Mouse (Mus musculus) liver, embryonic 11.5 days (tissue): Measurements from ENCODE around the gene Pecam1. TPM values are rescaled to one million over a fixed set of nuclear protein-coding genes. Genes with fewer than 3 reads are reported as not detected.

Source experiments
- ATAC-seq: fragments of 200-750 bp; cut with Nextera tagmentation; replicated peaks from 2 replicates; pipeline ENCODE4 v1.8.0; 2017; ENCODE audit warnings: moderate number of reproducible peaks, mild to moderate bottlenecking, moderate TSS enrichment, moderate library complexity; ENCODE audit not compliant: low FRiP score
- DNase-seq: peaks from one replicate; pipeline ENCODE4 v3.0.0-alpha.2; 2017; ENCODE audit warnings: low spot score
- H3K27ac ChIP-seq: fragments of 300-500 bp; sonication (generic); 2 replicates; pipeline ENCODE4 v1.5.1; 2014; ENCODE audit warnings: mild to moderate bottlenecking, low read depth, low read length, control low read depth
- H3K27me3 ChIP-seq: fragments of 300-500 bp; sonication (generic); replicated peaks from 2 replicates; pipeline ENCODE4 v1.6.1; 2014; ENCODE audit warnings: low read length, mixed read lengths; ENCODE audit not compliant: control insufficient read depth, insufficient read depth
- H3K36me3 ChIP-seq: fragments of 300-500 bp; sonication (generic); 2 replicates; pipeline ENCODE4 v1.6.1; 2014; ENCODE audit warnings: mild to moderate bottlenecking, low read length, moderate library complexity, mixed read lengths; ENCODE audit not compliant: control insufficient read depth, insufficient read depth
- H3K4me1 ChIP-seq: fragments of 300-500 bp; sonication (generic); replicated peaks from 2 replicates; pipeline ENCODE4 v1.6.1; 2014; ENCODE audit warnings: low read length, mixed read lengths; ENCODE audit not compliant: control insufficient read depth, insufficient read depth
- H3K4me2 ChIP-seq: fragments of 300-500 bp; sonication (generic); 2 replicates; pipeline ENCODE4 v1.6.1; 2014; ENCODE audit warnings: mild to moderate bottlenecking, control low read depth, moderate library complexity
- H3K4me3 ChIP-seq: fragments of 300-500 bp; sonication (generic); 2 replicates; pipeline ENCODE4 v1.5.1; 2014; ENCODE audit warnings: low read depth, low read length, control low read depth
- H3K9ac ChIP-seq: fragments of 300-500 bp; sonication (generic); 2 replicates; pipeline ENCODE4 v1.6.1; 2014; ENCODE audit warnings: low read depth, low read length, control low read depth
- H3K9me3 ChIP-seq: fragments of 300-500 bp; sonication (generic); 2 replicates; pipeline ENCODE4 v1.6.1; 2016; ENCODE audit warnings: low read length, inconsistent platforms, mixed read lengths; ENCODE audit not compliant: control insufficient read depth
- WGBS: fragments of 180-500 bp; shearing (Covaris S2); extraction: QIAGEN DNeasy Blood & Tissue Kit; methylation state at CpG from one replicate; pipeline ENCODE4 v1.1.7; 2014; 5-methylcytosine and 5-hydroxymethylcytosine counted together
- polyA plus RNA-seq: library from polyadenylated mRNA; unstranded; fragments of >200 nt; fragmentation: Nextera tagmentation; extraction: Ambion mirVana; gene quantifications from 2 replicates; pipeline ENCODE4 v1.2.1, GENCODE M21; 2014

Gene Pecam1
- 17.8 and 18.0 TPM in 2 replicates for polyA plus RNA-seq

- H3K9ac ChIP-seq: no peak within 1 kb of the TSS
- no peaks in the 10 kb centered on the region for H3K36me3 ChIP-seq
- H3K4me2 ChIP-seq: peak within 1 kb of the TSS; percentile 27; the same call in 1 of the 2 replicates
- no peak within 1 kb of the TSS for H3K27ac ChIP-seq
- peaks cover 10% of the 10 kb centered on the region; the same call in 1 of the 2 replicates for H3K4me1 ChIP-seq
- WGBS: 68% methylated on average over 13 of the region's 13 CpGs
- ATAC-seq (no peak), DNase-seq (no peak)
- no peak within 1 kb of the TSS for H3K4me3 ChIP-seq
- peaks cover 2% of the 10 kb centered on the region; the same call in 1 of the 2 replicates for H3K9me3 ChIP-seq
- H3K27me3 ChIP-seq: no peaks in the 10 kb centered on the region
Observed at GRCm38 (mm10) chr11:106750121-106750751, at the start of gene Pecam1. Pecam1 (minus strand) TSS chr11:106750628.

DNA sequence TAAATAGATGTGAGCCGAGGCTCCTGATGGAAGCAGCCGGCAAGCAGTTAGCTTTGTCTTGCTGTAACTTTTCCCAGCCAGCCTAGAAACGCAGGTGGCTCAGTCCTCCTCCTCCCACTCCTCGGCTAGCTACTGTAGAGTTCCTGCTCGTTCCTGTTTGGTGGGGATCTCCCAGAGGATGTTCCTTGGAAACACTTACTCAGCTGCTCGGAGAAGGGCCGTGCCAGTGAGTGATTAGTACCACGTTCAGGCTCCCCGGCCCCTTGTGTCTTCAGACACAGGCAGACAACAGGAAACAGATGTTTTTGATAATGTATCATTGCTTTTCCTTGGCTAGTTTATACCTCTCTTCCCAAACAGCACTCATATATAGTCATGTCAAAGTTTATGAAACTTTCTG is 45.3 kb upstream of the Pecam1 start:
- 44% methylated on average over 9 of the region's 9 CpGs for WGBS
- no peak for DNase-seq
- no peak overlapping the region for H3K4me3 ChIP-seq
- H3K9me3 ChIP-seq: no peaks in the 10 kb centered on the region
- H3K4me2 ChIP-seq: no peak overlapping the region; the same call in 1 of the 2 replicates
- no peak for ATAC-seq
- H3K36me3 ChIP-seq: peaks cover 42% of the 10 kb centered on the region
- H3K27ac ChIP-seq: peak overlapping the region; percentile 43; the same call in 1 of the 2 replicates
- H3K27me3 ChIP-seq: no peaks in the 10 kb centered on the region
- no peak overlapping the region for H3K9ac ChIP-seq
- peaks cover 7% of the 10 kb centered on the region; the same call in 1 of the 2 replicates for H3K4me1 ChIP-seq

DNA sequence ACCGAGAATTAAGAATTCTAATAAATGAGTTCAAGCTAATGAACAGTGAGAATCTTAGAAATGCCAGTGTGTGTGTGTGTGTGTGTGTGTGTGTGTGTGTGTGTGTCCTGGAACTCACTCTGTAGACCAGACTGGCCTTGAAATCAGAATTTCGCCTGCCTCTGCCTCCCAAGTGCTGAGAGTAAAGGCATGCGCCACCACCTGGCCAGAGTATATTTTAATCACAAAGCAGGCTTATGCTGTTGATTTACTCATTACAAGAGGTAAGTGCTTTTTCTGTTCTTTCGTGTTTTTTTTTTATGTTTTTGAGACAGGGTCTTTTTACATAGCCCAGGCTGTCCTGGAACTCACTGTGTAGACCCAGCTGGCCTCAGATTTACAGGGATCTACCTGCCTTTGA is 43.4 kb upstream of the Pecam1 start:
- WGBS: 78% methylated on average over 4 of the region's 4 CpGs
- Histone ChIP-seq H3K4me3 (no peak overlapping the region), H3K4me1 (peaks cover 11% of the 10 kb centered on the region), H3K27ac (no peak overlapping the region), H3K27me3 (no peaks in the 10 kb centered on the region), H3K4me2 (no peak overlapping the region), H3K9ac (no peak overlapping the region), H3K36me3 (peaks cover 31% of the 10 kb centered on the region), H3K9me3 (no peaks in the 10 kb centered on the region)
- ATAC-seq (no peak), DNase-seq (no peak)

DNA sequence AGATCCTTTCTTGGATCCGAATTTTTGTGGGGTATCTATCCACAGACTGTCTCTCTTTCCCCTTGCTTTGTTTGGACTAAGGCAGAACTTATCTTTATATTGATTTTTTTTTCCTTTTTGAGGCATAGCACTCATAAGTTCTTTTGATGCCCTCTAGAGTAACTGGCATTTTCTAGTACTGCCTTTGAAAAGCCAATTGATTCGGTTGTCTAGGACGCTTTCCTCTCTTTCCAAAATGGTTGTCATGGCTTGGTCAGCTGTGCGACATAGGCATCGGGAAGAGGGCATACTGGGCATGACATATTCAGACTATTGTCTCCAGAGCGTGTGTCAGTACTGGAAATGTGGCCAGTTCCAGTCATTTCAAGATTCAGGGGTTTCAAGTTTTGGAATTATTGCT is 39.2 kb upstream of the Pecam1 start:
- DNase-seq (peak; percentile 36), ATAC-seq (no peak)
- Histone ChIP-seq H3K27ac (peak overlapping the region; percentile 99), H3K9ac (peak overlapping the region; percentile 100), H3K4me2 (peak overlapping the region; percentile 88), H3K27me3 (no peaks in the 10 kb centered on the region), H3K4me3 (peak overlapping the region; percentile 94), H3K9me3 (no peaks in the 10 kb centered on the region), H3K36me3 (peaks cover 23% of the 10 kb centered on the region), H3K4me1 (peaks cover 4% of the 10 kb centered on the region; the same call in 1 of the 2 replicates)
- WGBS: under 1% methylated on average over 6 of the region's 6 CpGs

DNA sequence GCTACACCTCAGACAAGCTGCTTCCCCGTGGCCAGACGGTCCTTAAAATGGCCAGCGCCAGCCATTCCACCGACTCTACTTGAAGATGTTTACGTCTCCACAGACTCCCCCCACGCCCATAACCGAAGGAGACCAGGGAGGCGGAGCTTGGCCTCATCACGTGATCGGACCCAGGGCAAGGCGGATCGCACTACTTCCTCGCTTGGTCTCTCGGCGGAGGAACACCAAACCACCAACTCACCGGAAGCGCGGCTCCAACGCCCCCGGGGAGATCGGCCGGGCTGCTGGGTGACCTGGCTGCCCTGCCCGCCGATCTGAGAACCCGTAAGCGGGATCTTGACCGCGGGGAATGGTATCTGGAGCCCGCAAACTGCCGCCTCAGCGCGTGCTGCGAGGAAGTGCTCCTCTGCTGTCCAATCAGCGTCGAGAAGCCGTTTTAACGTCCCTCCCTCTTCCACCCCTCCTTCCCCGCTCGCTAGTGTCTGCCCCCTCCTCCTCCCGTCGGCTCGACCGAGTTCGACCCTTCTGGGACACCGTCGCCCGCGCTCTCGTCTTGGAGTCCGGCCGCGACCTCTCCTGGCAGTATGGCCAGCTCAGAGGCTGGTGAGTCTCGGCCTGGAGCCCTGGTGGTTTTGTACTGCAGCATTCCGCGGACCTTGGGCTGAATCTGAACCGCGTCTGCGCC is 38.5 kb upstream of the Pecam1 start, which contains the start of the genes Ddx5 and Cep95:
TSS of gene Ddx5 (minus strand) at position 411 of the 685 bp plus-strand sequence.
TSS of gene Cep95 (plus strand) at position 478 of the 685 bp plus-strand sequence.
- under 1% methylated on average over 58 of the region's 58 CpGs for WGBS

GRCm38 (mm10) chr11:106788026-106788774 is 37.8 kb upstream of the Pecam1 start:
- WGBS: under 1% methylated on average over 79 of the region's 79 CpGs
- peak overlapping the region; percentile 88 for H3K4me2 ChIP-seq
- peak overlapping the region; percentile 94 for H3K4me3 ChIP-seq
- ATAC-seq: peak; percentile 77
- H3K9ac ChIP-seq: peak overlapping the region; percentile 100
- peak overlapping the region; percentile 99 for H3K27ac ChIP-seq
- no peaks in the 10 kb centered on the region for H3K9me3 ChIP-seq
- DNase-seq: peak; percentile 100
- H3K27me3 ChIP-seq: no peaks in the 10 kb centered on the region
- peaks cover 4% of the 10 kb centered on the region; the same call in 1 of the 2 replicates for H3K4me1 ChIP-seq
- peaks cover 31% of the 10 kb centered on the region for H3K36me3 ChIP-seq

More for the DNA sequence above, 38.5 kb upstream of the Pecam1 start, which contains the start of the genes Ddx5 and Cep95:
- peaks cover 4% of the 10 kb centered on the region; the same call in 1 of the 2 replicates for H3K4me1 ChIP-seq
- peak; percentile 89 for ATAC-seq
- H3K9ac ChIP-seq: peak within 1 kb of the TSS; percentile 100
- peak within 1 kb of the TSS; percentile 88 for H3K4me2 ChIP-seq
- H3K9me3 ChIP-seq: no peaks in the 10 kb centered on the region
- peak within 1 kb of the TSS; percentile 94 for H3K4me3 ChIP-seq
- H3K27me3 ChIP-seq: no peaks in the 10 kb centered on the region
- H3K36me3 ChIP-seq: peaks cover 26% of the 10 kb centered on the region
- DNase-seq: peak; percentile 99
- peak within 1 kb of the TSS; percentile 99 for H3K27ac ChIP-seq

DNA sequence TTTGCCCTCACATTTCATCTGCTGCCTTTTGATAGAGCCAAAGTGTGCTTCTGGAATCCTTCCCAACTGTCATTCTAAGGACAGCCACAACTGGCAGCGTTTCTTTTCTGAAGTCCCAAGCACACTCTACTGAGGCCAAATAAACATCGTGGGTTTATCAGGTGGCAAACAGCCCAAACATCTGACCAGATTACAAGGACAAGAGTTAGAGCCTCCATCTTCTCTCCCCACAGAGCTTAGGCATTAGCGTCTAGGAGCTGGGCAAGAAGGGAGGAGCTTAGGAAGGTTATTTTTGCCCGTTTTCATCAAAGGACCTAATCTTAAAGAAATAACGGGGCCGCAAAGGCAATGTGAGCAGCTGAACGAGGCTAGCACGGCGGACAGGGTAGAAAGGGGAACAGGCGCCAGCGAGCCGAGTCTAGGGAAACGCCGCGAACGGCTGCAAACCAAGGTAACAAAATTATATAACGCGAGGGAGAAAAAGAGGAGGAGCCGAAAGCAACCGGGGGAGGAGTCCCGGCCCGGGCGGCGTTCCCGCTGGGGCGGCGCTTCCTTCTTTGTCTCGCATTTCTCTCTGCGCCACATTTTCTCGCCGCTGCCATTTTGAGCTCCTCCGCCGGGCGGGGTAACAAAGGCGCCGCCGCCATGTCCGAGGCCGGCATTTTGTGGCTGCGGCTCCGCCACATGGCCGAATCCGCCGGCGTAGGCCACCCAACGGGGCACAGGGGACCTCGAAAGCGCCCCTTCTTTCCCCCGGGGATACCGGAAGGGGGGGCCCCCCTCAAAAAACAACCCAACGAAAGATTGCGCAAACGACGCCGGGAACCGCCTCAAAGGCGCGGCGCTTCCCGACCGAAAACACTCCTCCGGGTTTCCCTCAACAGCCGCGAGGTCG is 37.0 kb upstream of the Pecam1 start:
- WGBS: under 1% methylated on average over 65 of the region's 65 CpGs
- Histone ChIP-seq H3K9ac (peak overlapping the region; percentile 100), H3K9me3 (no peaks in the 10 kb centered on the region), H3K27me3 (no peaks in the 10 kb centered on the region), H3K4me2 (peak overlapping the region; percentile 94), H3K4me1 (peaks cover 4% of the 10 kb centered on the region; the same call in 1 of the 2 replicates), H3K4me3 (peak overlapping the region; percentile 94), H3K27ac (peak overlapping the region; percentile 99), H3K36me3 (peaks cover 36% of the 10 kb centered on the region)
- DNase-seq: peak; percentile 83
- peak; percentile 35 for ATAC-seq
